25 mouse cellular contexts compared by ENCODE assay signal in the genomic region with DNA sequence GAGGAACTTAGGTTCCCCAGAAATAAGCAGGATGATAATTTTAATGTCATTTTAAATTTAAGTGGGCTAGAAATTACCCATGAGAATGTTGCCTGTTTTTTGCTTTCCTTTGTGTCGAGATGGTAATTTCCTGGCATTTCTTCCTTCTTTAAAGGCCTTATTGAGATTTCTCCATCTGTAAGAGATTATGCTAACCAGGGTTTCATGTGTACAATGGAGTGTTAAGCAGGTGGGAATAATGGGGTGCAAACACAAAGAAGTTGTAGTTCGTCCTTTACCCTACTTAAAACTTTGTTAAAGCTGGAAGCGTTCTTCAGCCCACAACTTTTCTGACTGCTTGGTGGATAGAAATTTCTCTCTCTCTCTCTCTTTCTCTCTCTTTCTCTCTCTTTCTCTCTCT.
"Had no signal": no experiment of that assay in that cellular context is flagged by ENCODE, and none has a peak within 500 bp of the region (broad histone marks: within the 10 kb centered on the region; RNA-seq: fewer than 3 reads in every experiment).

No protein-coding gene starts in this region.

- ATAC-seq: hindbrain, embryonic 16.5 days; inflammation-experienced regulatory T-cells, adult 6 months; intestine, embryonic 15.5 days; intestine, postnatal 0 days; liver, embryonic 12.5 days had no signal

- H3K27me3 ChIP-seq: hindbrain, embryonic 12.5 days; intestine, embryonic 15.5 days; kidney, embryonic 15.5 days; limb, embryonic 13.5 days; limb, embryonic 15.5 days had no signal

- H3K4me1 ChIP-seq: heart, embryonic 12.5 days; intestine, embryonic 15.5 days; kidney, embryonic 15.5 days; limb, embryonic 13.5 days; limb, embryonic 15.5 days; liver, embryonic 12.5 days had no signal

- H3K4me3 ChIP-seq: heart, embryonic 12.5 days; hindbrain, embryonic 10.5 days; hindbrain, embryonic 12.5 days; intestine, embryonic 15.5 days; kidney, embryonic 15.5 days; layer of hippocampus, adult 2 months; left cerebral cortex, adult 2 months; limb, embryonic 13.5 days; limb, embryonic 15.5 days; liver, embryonic 12.5 days had no signal

- H3K4me2 ChIP-seq: hindbrain, embryonic 12.5 days; hindbrain, embryonic 14.5 days; intestine, embryonic 15.5 days; kidney, embryonic 15.5 days; limb, embryonic 13.5 days; limb, embryonic 15.5 days; liver, embryonic 12.5 days had no signal

- DNase-seq: gastrocnemius, postnatal 14 days; gastrocnemius, postnatal 36 days; heart, postnatal 10 days; heart, postnatal 4 days; kidney, adult 18-20 months; kidney, adult 9 months; kidney, postnatal 14 days; kidney, postnatal 36 days had no signal

- H3K36me3 ChIP-seq: heart, embryonic 10.5 days; heart, embryonic 12.5 days; hindbrain, embryonic 10.5 days; hindbrain, embryonic 12.5 days; intestine, embryonic 15.5 days; kidney, embryonic 15.5 days; limb, embryonic 13.5 days; limb, embryonic 15.5 days; liver, embryonic 12.5 days had no signal

- H3K9me3 ChIP-seq: hindbrain, embryonic 12.5 days; intestine, embryonic 15.5 days; kidney, embryonic 15.5 days; limb, embryonic 13.5 days; limb, embryonic 15.5 days had no signal

- H3K27ac ChIP-seq: heart, embryonic 10.5 days; hindbrain, embryonic 12.5 days; hindbrain, embryonic 14.5 days; intestine, embryonic 15.5 days; kidney, embryonic 15.5 days; kidney, postnatal 0 days; layer of hippocampus, adult 2 months; left cerebral cortex, adult 2 months; limb, embryonic 13.5 days; limb, embryonic 15.5 days; liver, embryonic 12.5 days; liver, embryonic 14.5 days had no signal

- H3K9ac ChIP-seq: heart, embryonic 12.5 days; hindbrain, embryonic 12.5 days; hindbrain, embryonic 14.5 days; intestine, embryonic 15.5 days; kidney, embryonic 15.5 days; limb, embryonic 13.5 days; limb, embryonic 15.5 days; liver, embryonic 12.5 days; liver, embryonic 14.5 days had no signal
